Mouse (Mus musculus) stomach, embryonic 15.5 days (tissue): ENCODE data around the gene Lrrc71. TPM values are rescaled to one million over a fixed set of nuclear protein-coding genes. Genes with fewer than 3 reads are reported as not detected.

Experiments
- ATAC-seq: fragments of 200-750 bp; cut with Nextera tagmentation; 2 replicates; pipeline ENCODE4 v1.8.0; 2017; ENCODE audit warnings: low read depth, moderate number of reproducible peaks, moderate TSS enrichment; ENCODE audit not compliant: insufficient read depth, low FRiP score
- H3K27ac ChIP-seq: fragments of 300-500 bp; sonication (generic); 2 replicates; pipeline ENCODE4 v1.5.1; 2015; ENCODE audit warnings: mild to moderate bottlenecking, inconsistent platforms
- H3K27me3 ChIP-seq: fragments of 300-500 bp; sonication (generic); replicated peaks from 2 replicates; pipeline ENCODE4 v1.6.1; 2015; ENCODE audit warnings: inconsistent platforms
- H3K36me3 ChIP-seq: fragments of 300-500 bp; sonication (generic); 2 replicates; pipeline ENCODE4 v1.6.1; 2015; ENCODE audit warnings: inconsistent platforms
- H3K4me1 ChIP-seq: fragments of 300-500 bp; sonication (generic); 2 replicates; pipeline ENCODE4 v1.6.1; 2015; ENCODE audit warnings: inconsistent platforms
- H3K4me2 ChIP-seq: fragments of 300-500 bp; sonication (generic); 2 replicates; pipeline ENCODE4 v1.6.1; 2015; ENCODE audit warnings: mild to moderate bottlenecking, inconsistent platforms
- H3K4me3 ChIP-seq: fragments of 300-500 bp; sonication (generic); replicated peaks from 2 replicates; pipeline ENCODE4 v1.5.1; 2015; ENCODE audit warnings: inconsistent platforms
- H3K9ac ChIP-seq: fragments of 300-500 bp; sonication (generic); 2 replicates; pipeline ENCODE4 v1.6.1; 2015; ENCODE audit warnings: inconsistent platforms
- H3K9me3 ChIP-seq: fragments of 300-500 bp; sonication (generic); 2 replicates; pipeline ENCODE4 v1.6.1; 2016; ENCODE audit warnings: inconsistent platforms
- WGBS: fragments of 180-500 bp; shearing (Covaris S2); methylation state at CpG from one replicate; pipeline ENCODE4 v1.1.7; 2015; 5-methylcytosine and 5-hydroxymethylcytosine counted together
- polyA plus RNA-seq: library from polyadenylated mRNA; unstranded; fragments of >200 nt; fragmentation: Nextera tagmentation; extraction: Ambion mirVana; gene quantifications from 2 replicates; pipeline ENCODE4 v1.2.1, GENCODE M21; 2015

Lrrc71 gene
- polyA plus RNA-seq, 1 experiment from 2014 or later, result 0.53 TPM

- H3K27ac ChIP-seq, result no peak overlapping the region
- 29% methylated on average over 6 of the region's 6 CpGs for WGBS
- no peak overlapping the region for H3K4me3 ChIP-seq
- no peaks in the 10 kb centered on the region for H3K9me3 ChIP-seq
- no peak overlapping the region for H3K9ac ChIP-seq
- no peak for ATAC-seq
- H3K36me3 ChIP-seq, result no peaks in the 10 kb centered on the region
- no peak overlapping the region for H3K4me2 ChIP-seq
- H3K27me3 ChIP-seq, result no peaks in the 10 kb centered on the region
- peaks cover 17% of the 10 kb centered on the region for H3K4me1 ChIP-seq
These were observed 22.7 kb upstream of the Lrrc71 start for GRCm38 (mm10) chr3:87771088-87771487.

GRCm38 (mm10) chr3:87770280-87770679 is 21.9 kb upstream of the Lrrc71 start:
- peaks cover 20% of the 10 kb centered on the region for H3K4me1 ChIP-seq
- no peak overlapping the region for H3K4me2 ChIP-seq
- WGBS, result 0% methylated on average over 4 of the region's 4 CpGs
- H3K9me3 ChIP-seq, result no peaks in the 10 kb centered on the region
- ATAC-seq, result no peak
- no peaks in the 10 kb centered on the region for H3K27me3 ChIP-seq
- H3K27ac ChIP-seq, result no peak overlapping the region
- no peak overlapping the region for H3K9ac ChIP-seq
- H3K4me3 ChIP-seq, result no peak overlapping the region
- H3K36me3 ChIP-seq, result no peaks in the 10 kb centered on the region

DNA sequence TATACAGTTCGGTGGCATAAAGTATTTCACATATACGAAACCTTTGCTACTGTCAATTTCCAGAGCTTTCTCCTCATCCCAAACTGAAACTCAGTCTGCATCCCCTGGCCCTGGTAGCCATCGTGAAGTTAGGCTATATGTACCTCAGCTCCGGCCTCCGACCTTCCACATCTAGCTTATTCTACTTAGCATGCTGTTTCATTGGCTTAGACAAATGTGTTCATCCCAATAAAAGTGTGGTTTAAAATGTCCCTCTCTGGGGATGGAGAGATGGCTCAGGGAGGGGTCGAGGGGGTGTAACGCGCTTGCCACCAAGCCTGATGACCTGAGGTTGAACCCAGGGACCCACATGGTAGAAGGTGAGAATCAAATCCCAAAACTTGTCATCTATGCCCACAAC is 21.1 kb upstream of the Lrrc71 start:
- Histone ChIP-seq H3K9ac (no peak overlapping the region), H3K36me3 (no peaks in the 10 kb centered on the region), H3K4me3 (no peak overlapping the region), H3K27me3 (no peaks in the 10 kb centered on the region), H3K4me2 (no peak overlapping the region), H3K4me1 (peaks cover 27% of the 10 kb centered on the region), H3K27ac (no peak overlapping the region), H3K9me3 (no peaks in the 10 kb centered on the region)
- no peak for ATAC-seq
- WGBS, result 72% methylated on average over 8 of the region's 8 CpGs

DNA sequence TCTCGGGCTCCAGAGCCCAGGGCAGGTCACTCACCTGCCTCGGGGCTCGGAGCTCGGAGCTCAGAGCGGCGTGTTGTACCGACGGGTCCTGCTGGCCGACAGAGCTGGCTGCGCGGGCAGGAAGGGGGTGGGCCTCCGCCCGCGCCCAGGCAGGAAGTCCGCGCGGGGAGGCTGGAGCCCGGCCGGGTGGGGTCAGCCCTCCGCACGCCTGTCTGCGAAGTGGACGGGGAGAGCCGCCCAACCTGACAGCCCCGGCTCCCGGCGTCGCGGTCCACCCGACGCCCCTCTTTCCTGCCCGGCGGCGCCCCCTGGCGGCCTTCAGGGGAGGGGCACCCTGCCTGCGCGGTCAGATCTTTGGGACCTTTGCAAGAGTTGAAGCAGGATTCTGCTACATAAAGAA is 20.4 kb upstream of the Lrrc71 start:
- no peaks in the 10 kb centered on the region for H3K9me3 ChIP-seq
- peak; percentile 74 for ATAC-seq
- peak overlapping the region; percentile 84 for H3K27ac ChIP-seq
- peak overlapping the region; percentile 75 for H3K4me2 ChIP-seq
- under 1% methylated on average over 32 of the region's 37 CpGs for WGBS
- no peaks in the 10 kb centered on the region for H3K36me3 ChIP-seq
- peak overlapping the region; percentile 58 for H3K4me3 ChIP-seq
- peaks cover 34% of the 10 kb centered on the region for H3K4me1 ChIP-seq
- H3K9ac ChIP-seq, result peak overlapping the region; percentile 41; the same call in 1 of the 2 replicates
- H3K27me3 ChIP-seq, result no peaks in the 10 kb centered on the region

GRCm38 (mm10) chr3:87768431-87768830 is 20.0 kb upstream of the Lrrc71 start:
- Histone ChIP-seq H3K4me2 (peak overlapping the region; percentile 75), H3K27ac (peak overlapping the region; percentile 84), H3K36me3 (no peaks in the 10 kb centered on the region), H3K9me3 (no peaks in the 10 kb centered on the region), H3K4me3 (peak overlapping the region; percentile 58), H3K9ac (peak overlapping the region; percentile 41; the same call in 1 of the 2 replicates), H3K27me3 (no peaks in the 10 kb centered on the region), H3K4me1 (peaks cover 38% of the 10 kb centered on the region)
- WGBS, result 31% methylated on average over 6 of the region's 6 CpGs
- ATAC-seq, result no peak

DNA sequence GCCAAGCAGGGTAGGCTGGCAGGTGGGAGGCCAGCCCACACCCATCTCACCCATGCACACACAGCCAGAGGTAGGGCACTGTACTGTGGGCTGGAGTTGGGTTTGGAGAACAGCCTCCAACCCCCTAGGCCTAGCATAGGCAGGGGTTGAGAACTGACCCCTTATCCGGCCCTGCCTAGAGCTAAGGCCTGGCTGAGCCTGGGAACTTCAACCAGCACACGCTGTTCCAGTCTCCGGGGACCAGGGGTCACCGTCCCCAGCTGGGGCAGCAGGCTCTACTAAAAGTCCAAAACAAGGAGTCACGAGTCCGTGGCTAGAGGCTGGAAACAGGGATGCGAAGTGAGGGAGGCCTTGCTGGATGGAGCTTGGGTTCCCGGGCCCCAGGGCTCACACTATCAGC is 19.3 kb upstream of the Lrrc71 start:
- Histone ChIP-seq H3K27ac (peak overlapping the region; percentile 84), H3K4me2 (peak overlapping the region; percentile 75), H3K27me3 (no peaks in the 10 kb centered on the region), H3K4me1 (peaks cover 43% of the 10 kb centered on the region), H3K36me3 (no peaks in the 10 kb centered on the region), H3K9me3 (no peaks in the 10 kb centered on the region), H3K4me3 (peak overlapping the region; percentile 58), H3K9ac (peak overlapping the region; percentile 41; the same call in 1 of the 2 replicates)
- 69% methylated on average over 8 of the region's 8 CpGs for WGBS
- ATAC-seq, result no peak

DNA sequence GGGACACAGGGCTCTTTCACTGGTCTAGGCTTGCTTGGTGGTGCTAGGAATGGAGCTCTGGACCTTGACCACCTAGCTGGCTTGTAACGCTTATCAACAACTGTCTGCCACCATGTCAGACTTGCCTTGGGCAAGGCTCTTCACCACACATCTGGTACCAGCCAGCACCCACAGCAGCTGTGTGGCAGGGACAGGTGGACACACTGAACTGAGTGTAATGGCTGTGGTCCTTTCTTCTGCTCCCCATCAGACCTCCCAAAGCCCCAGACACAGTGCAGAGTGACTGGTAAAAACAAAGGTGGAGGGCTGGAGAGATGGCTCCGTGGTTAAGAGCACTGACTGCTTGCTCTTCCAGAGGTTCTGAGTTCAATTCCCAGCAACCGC is 17.9 kb upstream of the Lrrc71 start:
- Histone ChIP-seq H3K27me3 (no peaks in the 10 kb centered on the region), H3K9ac (no peak overlapping the region), H3K9me3 (no peaks in the 10 kb centered on the region), H3K4me3 (no peak overlapping the region), H3K27ac (peak overlapping the region; percentile 91; the same call in 1 of the 2 replicates), H3K4me2 (peak overlapping the region; percentile 75), H3K4me1 (peaks cover 51% of the 10 kb centered on the region), H3K36me3 (no peaks in the 10 kb centered on the region)
- 85% methylated on average over 3 of the region's 3 CpGs for WGBS
- no peak for ATAC-seq

- no peak overlapping the region for H3K4me3 ChIP-seq
- H3K4me1 ChIP-seq, result peaks cover 49% of the 10 kb centered on the region
- H3K27me3 ChIP-seq, result no peaks in the 10 kb centered on the region
These were observed 17.3 kb upstream of the Lrrc71 start for GRCm38 (mm10) chr3:87765631-87766283.

DNA sequence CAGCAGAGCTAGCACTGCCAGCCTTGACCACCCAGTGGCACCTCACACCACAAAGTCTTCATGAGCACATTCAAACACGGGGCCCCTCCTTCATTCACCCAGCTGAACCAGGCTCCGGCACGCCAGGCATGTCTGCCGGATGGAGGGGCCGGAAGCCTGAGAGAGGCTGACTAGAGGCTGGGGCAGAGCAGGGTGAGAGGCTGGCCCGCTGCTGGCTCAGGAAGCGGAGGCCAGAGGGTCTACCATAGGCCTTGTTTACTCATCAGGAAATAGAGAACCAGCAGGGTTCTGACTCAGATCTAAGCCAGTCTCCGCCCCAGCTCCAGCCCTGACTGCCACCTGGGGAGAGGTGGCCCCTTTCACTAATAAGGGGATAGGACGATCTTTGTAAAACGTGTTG is 16.7 kb upstream of the Lrrc71 start:
- ATAC-seq, result peak; percentile 31; the same call in 1 of the 2 replicates
- Histone ChIP-seq H3K27me3 (no peaks in the 10 kb centered on the region), H3K4me2 (peak overlapping the region; percentile 46), H3K36me3 (no peaks in the 10 kb centered on the region), H3K9me3 (no peaks in the 10 kb centered on the region), H3K9ac (no peak overlapping the region), H3K4me1 (peaks cover 47% of the 10 kb centered on the region), H3K4me3 (peak overlapping the region; percentile 16; the same call in 1 of the 2 replicates), H3K27ac (peak overlapping the region; percentile 91)
- WGBS, result 22% methylated on average over 10 of the region's 10 CpGs

More at GRCm38 (mm10) chr3:87765631-87766283, 17.3 kb upstream of the Lrrc71 start:
- Histone ChIP-seq H3K4me2 (peak overlapping the region; percentile 75), H3K9me3 (no peaks in the 10 kb centered on the region), H3K9ac (no peak overlapping the region), H3K27ac (peak overlapping the region; percentile 91), H3K36me3 (no peaks in the 10 kb centered on the region)
- ATAC-seq, result no peak
- 77% methylated on average over 5 of the region's 5 CpGs for WGBS

GRCm38 (mm10) chr3:87764506-87764905 is 16.1 kb upstream of the Lrrc71 start:
- Histone ChIP-seq H3K27ac (peak overlapping the region; percentile 91), H3K4me2 (peak overlapping the region; percentile 46), H3K36me3 (no peaks in the 10 kb centered on the region), H3K27me3 (no peaks in the 10 kb centered on the region), H3K4me3 (peak overlapping the region; percentile 16; the same call in 1 of the 2 replicates), H3K4me1 (peaks cover 47% of the 10 kb centered on the region), H3K9me3 (no peaks in the 10 kb centered on the region), H3K9ac (no peak overlapping the region)
- 0 out of 2 replicates have a peak, but pooled peaks have one; percentile 8 for ATAC-seq
- WGBS, result 17% methylated on average over 10 of the region's 10 CpGs

- no peaks in the 10 kb centered on the region for H3K9me3 ChIP-seq
- no peak overlapping the region for H3K9ac ChIP-seq
- no peaks in the 10 kb centered on the region; the same call in 1 of the 2 replicates for H3K36me3 ChIP-seq
- peak overlapping the region; percentile 16; the same call in 1 of the 2 replicates for H3K4me3 ChIP-seq
- H3K4me2 ChIP-seq, result peak overlapping the region; percentile 46
- H3K27ac ChIP-seq, result peak overlapping the region; percentile 91
- peak; percentile 53 for ATAC-seq
- H3K4me1 ChIP-seq, result peaks cover 53% of the 10 kb centered on the region
- no peaks in the 10 kb centered on the region for H3K27me3 ChIP-seq
- WGBS, result 16% methylated on average over 14 of the region's 15 CpGs
These were observed 15.4 kb upstream of the Lrrc71 start for GRCm38 (mm10) chr3:87763683-87764289.

DNA sequence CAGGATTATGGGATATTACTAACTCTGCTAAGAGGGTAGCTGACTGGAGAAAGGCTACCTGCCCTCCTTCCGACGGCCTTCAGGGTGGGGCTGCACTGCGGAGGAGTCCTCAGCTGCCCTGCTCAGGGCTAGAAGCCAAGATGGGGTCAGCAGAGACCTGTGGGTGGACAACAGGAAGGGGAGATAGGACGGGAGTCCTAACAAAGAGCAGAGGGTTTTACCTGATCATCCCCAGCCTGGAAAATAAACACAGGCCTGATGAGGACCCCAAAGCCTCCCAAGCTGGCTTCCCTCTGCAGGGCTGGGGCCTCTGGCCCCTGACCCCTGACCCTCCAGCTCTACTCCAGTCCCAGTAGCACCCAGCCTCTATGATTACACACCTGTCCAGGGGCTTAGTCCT is 14.8 kb upstream of the Lrrc71 start:
- 38% methylated on average over 4 of the region's 4 CpGs for WGBS
- no peak overlapping the region for H3K9ac ChIP-seq
- peaks cover 55% of the 10 kb centered on the region for H3K4me1 ChIP-seq
- H3K36me3 ChIP-seq, result no peaks in the 10 kb centered on the region; the same call in 1 of the 2 replicates
- ATAC-seq, result no peak
- H3K27me3 ChIP-seq, result no peaks in the 10 kb centered on the region
- H3K27ac ChIP-seq, result peak overlapping the region; percentile 91
- H3K4me2 ChIP-seq, result peak overlapping the region; percentile 46
- no peaks in the 10 kb centered on the region for H3K9me3 ChIP-seq
- no peak overlapping the region for H3K4me3 ChIP-seq
